Mouse (Mus musculus) small intestine, adult 10 weeks (tissue): ENCODE measurements around the gene Cep83. TPM values are rescaled to one million over a fixed set of nuclear protein-coding genes. Genes with fewer than 3 reads are reported as not detected.

ENCODE experiments used
- polyA plus RNA-seq: library from polyadenylated mRNA; stranded (reverse); fragments of 350-450 nt; fragmentation: Illumina TruSeq; extraction: RNeasy Lipid Tissue Mini Kit (QIAGEN cat#74804); gene quantifications from one replicate; pipeline ENCODE4 v1.2.3, GENCODE M21; 2014; ENCODE audit warnings: low replicate concordance

Cep83 gene
- polyA plus RNA-seq, result 30.6 TPM

GRCm38 (mm10) chr10:94688420-94689175 is at the start of gene Cep83:
TSS of gene Cep83 (plus strand) at chr10:94688654.

